15 mouse cellular contexts compared by ENCODE assay signal in the genomic region with DNA sequence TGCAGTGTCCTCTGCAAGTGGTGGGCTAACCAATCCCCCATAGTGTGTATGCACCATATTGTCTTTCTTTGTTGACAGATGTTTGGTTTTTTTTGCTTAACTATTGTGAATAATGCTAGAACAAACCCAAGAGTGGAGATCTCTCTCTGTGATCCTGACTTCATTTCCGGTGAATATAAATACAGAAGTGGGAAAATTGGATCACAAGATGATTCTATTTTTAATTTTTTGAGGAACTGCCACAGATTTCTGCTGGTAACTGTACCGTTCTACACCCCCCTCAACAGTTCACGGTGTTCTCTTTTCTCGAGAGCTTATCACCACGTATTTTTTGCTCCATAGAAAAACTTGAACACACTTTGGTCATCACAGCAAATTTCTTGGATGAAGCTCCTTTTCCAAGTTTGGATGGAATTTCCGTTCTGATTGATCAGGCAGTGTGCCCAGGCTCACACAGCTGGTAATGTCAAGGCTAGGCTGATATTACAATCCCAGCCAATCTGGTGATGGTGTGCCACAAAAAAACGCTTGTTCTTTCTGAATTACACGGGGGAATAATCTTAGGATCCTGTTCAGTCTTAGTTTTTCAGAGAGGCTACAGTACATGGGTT. TPM values are rescaled to one million over a fixed set of nuclear protein-coding genes. Genes with fewer than 3 reads are reported as not detected.
DNase-seq lines count a peak whose midpoint lies in the region; ATAC-seq lines count a peak whose summit lies in the region.
"Had no signal": no experiment of that assay in that cellular context is flagged by ENCODE, and none has a peak within 500 bp of the region (broad histone marks: within the 10 kb centered on the region; RNA-seq: fewer than 3 reads in every experiment).

No protein-coding gene starts in this region.

- peak; percentile 35 to 44 for DNase-seq in left cerebral cortex, postnatal 36 days (ENCODE audit: low spot score in 2 of 2)
- DNase-seq in left cerebral cortex, postnatal 10 days (ENCODE audit: extremely low spot score in 1 of 2, low spot score in 2 of 2) = no peak
- peak; percentile 48 for DNase-seq in adrenal gland, postnatal 25 days
- peak; percentile 45 for DNase-seq in right cerebral cortex, postnatal 25 days
- DNase-seq in cerebellum, adult 9-10 months = no peak
- DNase-seq: cerebellum, adult 8-10 months; forebrain, postnatal 0 days; kidney, postnatal 10 days had no signal

- H3K9me3 ChIP-seq in forebrain, embryonic 12.5 days = no peaks in the 10 kb centered on the region
- H3K9me3 ChIP-seq: embryonic facial prominence, embryonic 13.5 days; hindbrain, embryonic 12.5 days; stomach, embryonic 15.5 days had no signal

- H3K4me3 ChIP-seq in forebrain, embryonic 12.5 days (replicated peaks) = no peak overlapping the region
- H3K4me3 ChIP-seq: embryonic facial prominence, embryonic 13.5 days; hindbrain, embryonic 12.5 days; myocyte; stomach, embryonic 15.5 days had no signal

- no peaks in the 10 kb centered on the region for H3K4me1 ChIP-seq in forebrain, embryonic 12.5 days

- WGBS in forebrain, embryonic 12.5 days = 84% methylated on average over 8 of the region's 8 CpGs

- no peaks in the 10 kb centered on the region for H3K27me3 ChIP-seq in forebrain, embryonic 12.5 days
- H3K27me3 ChIP-seq: embryonic facial prominence, embryonic 13.5 days; hindbrain, embryonic 12.5 days; stomach, embryonic 15.5 days had no signal

- H3K36me3 ChIP-seq in forebrain, embryonic 12.5 days (replicated peaks) = no peaks in the 10 kb centered on the region
- H3K36me3 ChIP-seq: embryonic facial prominence, embryonic 13.5 days; hindbrain, embryonic 12.5 days; stomach, embryonic 15.5 days had no signal

- intact Hi-C loops in left cerebral cortex, postnatal 36 days (cut with DNase I) = no loop called here
- intact Hi-C loops in left cerebral cortex, postnatal 10 days (cut with DNase I) = no loop called here

- no peak overlapping the region for H3K9ac ChIP-seq in forebrain, embryonic 12.5 days
- H3K9ac ChIP-seq: embryonic facial prominence, embryonic 13.5 days; forebrain, postnatal 0 days; hindbrain, embryonic 12.5 days; stomach, embryonic 15.5 days had no signal

- peak; percentile 58 for ATAC-seq in granulocyte monocyte progenitor cell, adult 5-6 weeks (replicated peaks; ENCODE audit: poor library complexity, severe bottlenecking)
- no peak for ATAC-seq in forebrain, embryonic 12.5 days (ENCODE audit: low FRiP score)
- ATAC-seq: activated CD4-positive, CD25-positive, alpha-beta regulatory T cell, adult 4 months; forebrain, postnatal 0 days had no signal

- no peak overlapping the region for H3K4me2 ChIP-seq in forebrain, embryonic 12.5 days
- H3K4me2 ChIP-seq: embryonic facial prominence, embryonic 13.5 days; hindbrain, embryonic 12.5 days; stomach, embryonic 15.5 days had no signal

- H3K27ac ChIP-seq in forebrain, embryonic 12.5 days = no peak overlapping the region
- H3K27ac ChIP-seq: embryonic facial prominence, embryonic 13.5 days; hindbrain, embryonic 12.5 days; stomach, embryonic 15.5 days had no signal

RNA-seq across cellular contexts. Expression of gene Map4k3, which starts 47.0 kb away (rescaled TPM):
- 10 to 100 TPM; 63.1 to 69.2 TPM for total RNA-seq in left cerebral cortex, postnatal 36 days (2021)
- total RNA-seq in left cerebral cortex, postnatal 10 days (2021) = 10 to 100 TPM; 56.1 to 57.6 TPM
- total RNA-seq in adrenal gland, postnatal 25 days (2021) = 41.9 and 47.6 TPM in 2 replicates
- 8.6 and 24.6 TPM in 2 replicates for total RNA-seq in granulocyte monocyte progenitor cell, adult 5-6 weeks (2014; fragmentation: Nextera tagmentation)
- total RNA-seq in granulocyte monocyte progenitor cell, adult 5-6 weeks (2017) = 4.0 and 6.1 TPM in 2 replicates
- 29.4 and 34.1 TPM in 2 replicates for polyA plus RNA-seq in forebrain, embryonic 12.5 days (2016; fragmentation: Nextera tagmentation; extraction: Ambion mirVana)

Comparison
In these comparisons a context has a peak if more than half of its experiments do, and no peak if none do; other contexts are left out.
1. DNase-seq: peak in left cerebral cortex, postnatal 36 days (2 of 2), adrenal gland, postnatal 25 days (single experiment) and right cerebral cortex, postnatal 25 days (single experiment); none in left cerebral cortex, postnatal 10 days (0 of 2) and cerebellum, adult 9-10 months (single experiment).